Mouse (Mus musculus) lung, embryonic 15.5 days (tissue): Measurements from ENCODE around the gene Rab6a. TPM values are rescaled to one million over a fixed set of nuclear protein-coding genes. Genes with fewer than 3 reads are reported as not detected.
A peak's percentile ranks its signal among the peaks of the same experiment; 100 is the strongest.
"Not testable (repeated sequence)": the region's sequence is repeated elsewhere in the genome, so short reads cannot be mapped to it uniquely, and the experiment has no call there.

Source experiments
- ATAC-seq: fragments of 200-750 bp; cut with Nextera tagmentation; 2 replicates; pipeline ENCODE4 v1.8.0; 2017; ENCODE audit warnings: moderate number of reproducible peaks, borderline replicate concordance; ENCODE audit not compliant: low FRiP score, low TSS enrichment; ENCODE audit errors: extremely low read depth
- H3K27ac ChIP-seq: fragments of 300-500 bp; sonication (generic); 2 replicates; pipeline ENCODE4 v1.5.1; 2015; ENCODE audit warnings: moderate library complexity, mild to moderate bottlenecking, inconsistent platforms
- H3K27me3 ChIP-seq: fragments of 300-500 bp; sonication (generic); 2 replicates; pipeline ENCODE4 v1.6.1; 2015; ENCODE audit warnings: inconsistent platforms
- H3K36me3 ChIP-seq: fragments of 300-500 bp; sonication (generic); 2 replicates; pipeline ENCODE4 v1.6.1; 2015; ENCODE audit warnings: inconsistent platforms
- H3K4me1 ChIP-seq: fragments of 300-500 bp; sonication (generic); 2 replicates; pipeline ENCODE4 v1.6.1; 2015; ENCODE audit warnings: inconsistent platforms
- H3K4me2 ChIP-seq: fragments of 300-500 bp; sonication (generic); 2 replicates; pipeline ENCODE4 v1.6.1; 2015; ENCODE audit warnings: inconsistent platforms, mild to moderate bottlenecking, moderate library complexity
- H3K4me3 ChIP-seq: fragments of 300-500 bp; sonication (generic); 2 replicates; pipeline ENCODE4 v1.5.1; 2015; ENCODE audit warnings: mild to moderate bottlenecking, inconsistent platforms
- H3K9ac ChIP-seq: fragments of 300-500 bp; sonication (generic); 2 replicates; pipeline ENCODE4 v1.6.1; 2015; ENCODE audit warnings: inconsistent platforms
- H3K9me3 ChIP-seq: fragments of 300-500 bp; sonication (generic); 2 replicates; pipeline ENCODE4 v1.6.1; 2016; ENCODE audit warnings: inconsistent platforms
- WGBS: fragments of 180-500 bp; shearing (Covaris S2); methylation state at CpG from one replicate; pipeline ENCODE4 v1.1.7; 2015; 5-methylcytosine and 5-hydroxymethylcytosine counted together
- polyA plus RNA-seq: library from polyadenylated mRNA; unstranded; fragments of >200 nt; fragmentation: Nextera tagmentation; extraction: Ambion mirVana; gene quantifications from 2 replicates; pipeline ENCODE4 v1.2.1, GENCODE M21; 2015

Rab6a gene
- polyA plus RNA-seq = 85.2 and 90.7 TPM in 2 replicates

- H3K9me3 ChIP-seq = no peaks in the 10 kb centered on the region
- ATAC-seq = peak; percentile 98
- H3K4me3 ChIP-seq = peak within 1 kb of the TSS; percentile 100
- H3K27me3 ChIP-seq = no peaks in the 10 kb centered on the region
- H3K27ac ChIP-seq = peak within 1 kb of the TSS; percentile 99
- no peaks in the 10 kb centered on the region for H3K36me3 ChIP-seq
- peaks cover 15% of the 10 kb centered on the region; the same call in 1 of the 2 replicates for H3K4me1 ChIP-seq
- peak within 1 kb of the TSS; percentile 63 for H3K4me2 ChIP-seq
- H3K9ac ChIP-seq = peak within 1 kb of the TSS; percentile 100
- under 1% methylated on average over 105 of the region's 105 CpGs for WGBS
Observed at GRCm38 (mm10) chr7:100607214-100608129, at the start of gene Rab6a. Gene Rab6a, plus strand, starts transcription at chr7:100607410.

GRCm38 (mm10) chr7:100559331-100559730 lies 47.9 kb upstream of the Rab6a start:
- Histone ChIP-seq H3K4me2 (no peak overlapping the region), H3K9ac (no peak overlapping the region), H3K9me3 (no peaks in the 10 kb centered on the region), H3K36me3 (no peaks in the 10 kb centered on the region), H3K4me3 (no peak overlapping the region), H3K27me3 (no peaks in the 10 kb centered on the region), H3K4me1 (peaks cover 5% of the 10 kb centered on the region; the same call in 1 of the 2 replicates), H3K27ac (no peak overlapping the region)
- no peak for ATAC-seq
- WGBS = 79% methylated on average over 4 of the region's 4 CpGs

GRCm38 (mm10) chr7:100561861-100562587 lies 45.2 kb upstream of the Rab6a start:
- ATAC-seq = no peak

GRCm38 (mm10) chr7:100567238-100567637 lies 40.0 kb upstream of the Rab6a start:
- H3K9me3 ChIP-seq, ATAC-seq, H3K36me3 ChIP-seq, H3K4me1 ChIP-seq, H3K4me2 ChIP-seq, H3K27ac ChIP-seq, H3K27me3 ChIP-seq, H3K4me3 ChIP-seq, H3K9ac ChIP-seq: not testable (repeated sequence)
- 75% methylated on average over 5 of the region's 5 CpGs for WGBS

More at GRCm38 (mm10) chr7:100561861-100562587, 45.2 kb upstream of the Rab6a start:
- 78% methylated on average over 11 of the region's 11 CpGs for WGBS
- Histone ChIP-seq H3K36me3 (no peaks in the 10 kb centered on the region; the same call in 1 of the 2 replicates), H3K4me3 (no peak overlapping the region), H3K27ac (no peak overlapping the region), H3K9me3 (no peaks in the 10 kb centered on the region), H3K9ac (no peak overlapping the region), H3K4me2 (no peak overlapping the region), H3K27me3 (no peaks in the 10 kb centered on the region), H3K4me1 (no peaks in the 10 kb centered on the region)

GRCm38 (mm10) chr7:100569907-100570306 lies 37.3 kb upstream of the Rab6a start:
- no peak overlapping the region for H3K9ac ChIP-seq
- no peak for ATAC-seq
- no peak overlapping the region for H3K4me3 ChIP-seq
- H3K9me3 ChIP-seq = no peaks in the 10 kb centered on the region
- H3K27me3 ChIP-seq = no peaks in the 10 kb centered on the region
- H3K4me2 ChIP-seq = no peak overlapping the region
- H3K27ac ChIP-seq = no peak overlapping the region
- no peaks in the 10 kb centered on the region for H3K4me1 ChIP-seq
- H3K36me3 ChIP-seq = no peaks in the 10 kb centered on the region; the same call in 1 of the 2 replicates

- H3K4me1 ChIP-seq = no peaks in the 10 kb centered on the region
- no peak overlapping the region for H3K4me3 ChIP-seq
- no peak overlapping the region for H3K4me2 ChIP-seq
- H3K36me3 ChIP-seq = no peaks in the 10 kb centered on the region
- WGBS = 63% methylated on average over 3 of the region's 3 CpGs
- H3K27ac ChIP-seq = no peak overlapping the region
- no peaks in the 10 kb centered on the region for H3K9me3 ChIP-seq
- no peaks in the 10 kb centered on the region for H3K27me3 ChIP-seq
- ATAC-seq = no peak
- no peak overlapping the region for H3K9ac ChIP-seq
Observed at GRCm38 (mm10) chr7:100570930-100571715, 36.1 kb upstream of the Rab6a start.

- ATAC-seq = no peak
- WGBS = 69% methylated on average over 4 of the region's 4 CpGs
- no peaks in the 10 kb centered on the region for H3K36me3 ChIP-seq
- no peak overlapping the region for H3K4me2 ChIP-seq
- H3K27me3 ChIP-seq = no peaks in the 10 kb centered on the region
- H3K4me1 ChIP-seq = no peaks in the 10 kb centered on the region
- H3K4me3 ChIP-seq = no peak overlapping the region
- H3K9ac ChIP-seq = no peak overlapping the region
- H3K27ac ChIP-seq = no peak overlapping the region
- no peaks in the 10 kb centered on the region for H3K9me3 ChIP-seq
Observed at GRCm38 (mm10) chr7:100572061-100572460, 35.1 kb upstream of the Rab6a start.

GRCm38 (mm10) chr7:100572704-100573103 lies 34.5 kb upstream of the Rab6a start:
- no peak overlapping the region for H3K27ac ChIP-seq
- no peaks in the 10 kb centered on the region for H3K27me3 ChIP-seq
- no peaks in the 10 kb centered on the region for H3K9me3 ChIP-seq
- H3K9ac ChIP-seq = no peak overlapping the region
- no peaks in the 10 kb centered on the region for H3K4me1 ChIP-seq
- no peaks in the 10 kb centered on the region for H3K36me3 ChIP-seq
- no peak for ATAC-seq
- WGBS = 80% methylated on average over 4 of the region's 4 CpGs
- H3K4me2 ChIP-seq = no peak overlapping the region
- no peak overlapping the region for H3K4me3 ChIP-seq

- Histone ChIP-seq H3K9me3 (no peaks in the 10 kb centered on the region), H3K4me2 (no peak overlapping the region), H3K4me3 (no peak overlapping the region), H3K4me1 (peaks cover 4% of the 10 kb centered on the region), H3K36me3 (no peaks in the 10 kb centered on the region), H3K9ac (no peak overlapping the region), H3K27me3 (no peaks in the 10 kb centered on the region), H3K27ac (no peak overlapping the region)
- no peak for ATAC-seq
- WGBS = 85% methylated on average over 2 of the region's 2 CpGs
Observed at GRCm38 (mm10) chr7:100578794-100579193, 28.4 kb upstream of the Rab6a start.

- Histone ChIP-seq H3K36me3 (no peaks in the 10 kb centered on the region), H3K27me3 (no peaks in the 10 kb centered on the region), H3K4me3 (peak overlapping the region; percentile 66), H3K4me1 (peaks cover 4% of the 10 kb centered on the region), H3K27ac (no peak overlapping the region), H3K4me2 (peak overlapping the region; percentile 81), H3K9ac (peak overlapping the region; percentile 75; the same call in 1 of the 2 replicates), H3K9me3 (no peaks in the 10 kb centered on the region)
- ATAC-seq = no peak
- 33% methylated on average over 7 of the region's 7 CpGs for WGBS
Observed at GRCm38 (mm10) chr7:100582235-100582634, 25.0 kb upstream of the Rab6a start.

- Histone ChIP-seq H3K4me2 (peak overlapping the region; percentile 81), H3K27ac (peak overlapping the region; percentile 90), H3K9ac (peak overlapping the region; percentile 75), H3K4me3 (peak overlapping the region; percentile 66), H3K27me3 (no peaks in the 10 kb centered on the region), H3K9me3 (no peaks in the 10 kb centered on the region), H3K4me1 (peaks cover 4% of the 10 kb centered on the region), H3K36me3 (no peaks in the 10 kb centered on the region)
- peak; percentile 86 for ATAC-seq
- WGBS = under 1% methylated on average over 31 of the region's 31 CpGs
Observed at GRCm38 (mm10) chr7:100582727-100583236, 24.4 kb upstream of the Rab6a start.
